Mouse (Mus musculus) heart, embryonic 13.5 days (tissue): Measurements from ENCODE around the gene Dydc2. TPM values are rescaled to one million over a fixed set of nuclear protein-coding genes. Genes with fewer than 3 reads are reported as not detected.
A peak's percentile ranks its signal among the peaks of the same experiment; 100 is the strongest.

ENCODE experiments used
- ATAC-seq: fragments of 200-750 bp; cut with Nextera tagmentation; 2 replicates; pipeline ENCODE4 v1.8.0; 2017; ENCODE audit warnings: moderate TSS enrichment; ENCODE audit not compliant: insufficient number of reproducible peaks, low FRiP score, low TSS enrichment; ENCODE audit errors: extremely low read depth
- H3K27ac ChIP-seq: fragments of 300-500 bp; sonication (generic); replicated peaks from 2 replicates; pipeline ENCODE4 v1.5.1; 2015; ENCODE audit warnings: moderate library complexity, mild to moderate bottlenecking, inconsistent platforms
- H3K27me3 ChIP-seq: fragments of 300-500 bp; sonication (generic); replicated peaks from 2 replicates; pipeline ENCODE4 v1.6.1; 2015; ENCODE audit warnings: mild to moderate bottlenecking, inconsistent platforms
- H3K36me3 ChIP-seq: fragments of 300-500 bp; sonication (generic); 2 replicates; pipeline ENCODE4 v1.6.1; 2015; ENCODE audit warnings: mild to moderate bottlenecking, inconsistent platforms
- H3K4me1 ChIP-seq: fragments of 300-500 bp; sonication (generic); 2 replicates; pipeline ENCODE4 v1.6.1; 2015; ENCODE audit warnings: inconsistent platforms
- H3K4me2 ChIP-seq: fragments of 300-500 bp; sonication (generic); 2 replicates; pipeline ENCODE4 v1.6.1; 2015; ENCODE audit warnings: inconsistent platforms, mild to moderate bottlenecking, moderate library complexity
- H3K4me3 ChIP-seq: fragments of 300-500 bp; sonication (generic); 2 replicates; pipeline ENCODE4 v1.5.1; 2015; ENCODE audit warnings: moderate library complexity, mild to moderate bottlenecking, inconsistent platforms
- H3K9ac ChIP-seq: fragments of 300-500 bp; sonication (generic); 2 replicates; pipeline ENCODE4 v1.6.1; 2015; ENCODE audit warnings: inconsistent platforms, mild to moderate bottlenecking, moderate library complexity
- H3K9me3 ChIP-seq: fragments of 300-500 bp; sonication (generic); 2 replicates; pipeline ENCODE4 v1.6.1; 2016; ENCODE audit warnings: inconsistent platforms
- WGBS: fragments of 180-500 bp; shearing (Covaris S2); methylation state at CpG from one replicate; pipeline ENCODE4 v1.1.7; 2015; ENCODE audit warnings: mixed read lengths; 5-methylcytosine and 5-hydroxymethylcytosine counted together
- polyA plus RNA-seq: library from polyadenylated mRNA; unstranded; fragments of >200 nt; fragmentation: Nextera tagmentation; extraction: Ambion mirVana; gene quantifications from 2 replicates; pipeline ENCODE4 v1.2.1, GENCODE M21; 2015

Gene Dydc2
- polyA plus RNA-seq, 1 experiment from 2014 or later: 0.49 TPM

GRCm38 (mm10) chr14:41013143-41013542 is 55.9 kb downstream of the Dydc2 start:
- Histone ChIP-seq H3K27ac (0 out of 2 replicates have a peak overlapping the region, but pooled peaks have one; percentile 40), H3K4me1 (peaks cover 39% of the 10 kb centered on the region), H3K36me3 (no peaks in the 10 kb centered on the region), H3K9me3 (no peaks in the 10 kb centered on the region), H3K9ac (peak overlapping the region; percentile 90), H3K4me3 (peak overlapping the region; percentile 68), H3K27me3 (peaks cover 8% of the 10 kb centered on the region; the same call in 1 of the 2 replicates), H3K4me2 (peak overlapping the region; percentile 91)
- 15% methylated on average over 9 of the region's 9 CpGs for WGBS
- no peak for ATAC-seq

GRCm38 (mm10) chr14:41011916-41012315 is 57.1 kb downstream of the Dydc2 start:
- 77% methylated on average over 3 of the region's 3 CpGs for WGBS
- no peak overlapping the region for H3K9ac ChIP-seq
- no peak overlapping the region for H3K4me2 ChIP-seq

GRCm38 (mm10) chr14:41008138-41008537 is 60.9 kb downstream of the Dydc2 start:
- no peak overlapping the region for H3K4me3 ChIP-seq
- H3K4me2 ChIP-seq: peak overlapping the region; percentile 22
- H3K9ac ChIP-seq: no peak overlapping the region
- H3K9me3 ChIP-seq: no peaks in the 10 kb centered on the region
- 0 out of 2 replicates have a peak, but pooled peaks have one; percentile 49 for ATAC-seq
- H3K27ac ChIP-seq: peak overlapping the region; percentile 56; the same call in 1 of the 2 replicates
- H3K36me3 ChIP-seq: no peaks in the 10 kb centered on the region
- WGBS: 42% methylated on average over 2 of the region's 2 CpGs
- peaks cover 44% of the 10 kb centered on the region for H3K4me1 ChIP-seq
- H3K27me3 ChIP-seq: 0 out of 2 replicates have a peak, but pooled peaks cover 8% of the 10 kb centered on the region

More at GRCm38 (mm10) chr14:41011916-41012315, 57.1 kb downstream of the Dydc2 start:
- peaks cover 41% of the 10 kb centered on the region for H3K4me1 ChIP-seq
- H3K36me3 ChIP-seq: no peaks in the 10 kb centered on the region
- no peak for ATAC-seq
- H3K27ac ChIP-seq: no peak overlapping the region
- H3K27me3 ChIP-seq: peaks cover 8% of the 10 kb centered on the region; the same call in 1 of the 2 replicates
- no peak overlapping the region for H3K4me3 ChIP-seq
- no peaks in the 10 kb centered on the region for H3K9me3 ChIP-seq

- peak; percentile 29; the same call in 1 of the 2 replicates for ATAC-seq
- H3K4me1 ChIP-seq: peaks cover 39% of the 10 kb centered on the region
- H3K27me3 ChIP-seq: 0 out of 2 replicates have a peak, but pooled peaks cover 8% of the 10 kb centered on the region
- H3K4me3 ChIP-seq: no peak overlapping the region
- 21% methylated on average over 5 of the region's 5 CpGs for WGBS
- H3K27ac ChIP-seq: 0 out of 2 replicates have a peak overlapping the region, but pooled peaks have one; percentile 56
- H3K4me2 ChIP-seq: peak overlapping the region; percentile 22
- no peaks in the 10 kb centered on the region for H3K9me3 ChIP-seq
- 0 out of 2 replicates have a peak overlapping the region, but pooled peaks have one; percentile 13 for H3K9ac ChIP-seq
- no peaks in the 10 kb centered on the region for H3K36me3 ChIP-seq
Measured at GRCm38 (mm10) chr14:41007641-41008040, 61.4 kb downstream of the Dydc2 start.

- Histone ChIP-seq H3K36me3 (peaks cover 4% of the 10 kb centered on the region; the same call in 1 of the 2 replicates), H3K4me3 (no peak overlapping the region), H3K27ac (0 out of 2 replicates have a peak overlapping the region, but pooled peaks have one; percentile 56), H3K9me3 (no peaks in the 10 kb centered on the region), H3K4me1 (peaks cover 38% of the 10 kb centered on the region), H3K9ac (no peak overlapping the region), H3K27me3 (0 out of 2 replicates have a peak, but pooled peaks cover 3% of the 10 kb centered on the region), H3K4me2 (peak overlapping the region; percentile 22; the same call in 1 of the 2 replicates)
- no peak for ATAC-seq
- 33% methylated on average over 3 of the region's 3 CpGs for WGBS
Measured at GRCm38 (mm10) chr14:41006899-41007298, 62.1 kb downstream of the Dydc2 start.

GRCm38 (mm10) chr14:41006263-41006662 is 62.7 kb downstream of the Dydc2 start:
- H3K4me1 ChIP-seq: peaks cover 38% of the 10 kb centered on the region
- H3K27me3 ChIP-seq: no peaks in the 10 kb centered on the region
- no peak for ATAC-seq
- H3K4me3 ChIP-seq: no peak overlapping the region
- H3K9ac ChIP-seq: no peak overlapping the region
- 0 out of 2 replicates have a peak overlapping the region, but pooled peaks have one; percentile 22 for H3K4me2 ChIP-seq
- H3K36me3 ChIP-seq: peaks cover 9% of the 10 kb centered on the region; the same call in 1 of the 2 replicates
- WGBS: 78% methylated on average over 10 of the region's 10 CpGs
- H3K27ac ChIP-seq: no peak overlapping the region
- no peaks in the 10 kb centered on the region for H3K9me3 ChIP-seq

GRCm38 (mm10) chr14:41005716-41006115 is 63.3 kb downstream of the Dydc2 start:
- no peak overlapping the region for H3K27ac ChIP-seq
- no peaks in the 10 kb centered on the region for H3K27me3 ChIP-seq
- no peak for ATAC-seq
- 85% methylated on average over 9 of the region's 9 CpGs for WGBS
- peaks cover 38% of the 10 kb centered on the region for H3K4me1 ChIP-seq
- H3K36me3 ChIP-seq: peaks cover 14% of the 10 kb centered on the region; the same call in 1 of the 2 replicates
- H3K4me2 ChIP-seq: no peak overlapping the region
- no peak overlapping the region for H3K4me3 ChIP-seq
- H3K9ac ChIP-seq: no peak overlapping the region
- no peaks in the 10 kb centered on the region for H3K9me3 ChIP-seq

- H3K4me3 ChIP-seq: peak overlapping the region; percentile 34
- no peaks in the 10 kb centered on the region for H3K27me3 ChIP-seq
- no peaks in the 10 kb centered on the region for H3K9me3 ChIP-seq
- ATAC-seq: no peak
- H3K9ac ChIP-seq: peak overlapping the region; percentile 64
- peaks cover 23% of the 10 kb centered on the region; the same call in 1 of the 2 replicates for H3K36me3 ChIP-seq
- H3K4me2 ChIP-seq: peak overlapping the region; percentile 63
- peaks cover 38% of the 10 kb centered on the region for H3K4me1 ChIP-seq
- H3K27ac ChIP-seq: peak overlapping the region; percentile 38
- 27% methylated on average over 22 of the region's 22 CpGs for WGBS
Measured at GRCm38 (mm10) chr14:41004201-41005141, 64.5 kb downstream of the Dydc2 start.

- WGBS: 88% methylated on average over 5 of the region's 5 CpGs
- Histone ChIP-seq H3K9me3 (no peaks in the 10 kb centered on the region), H3K9ac (no peak overlapping the region), H3K36me3 (peaks cover 43% of the 10 kb centered on the region), H3K4me2 (no peak overlapping the region), H3K27ac (no peak overlapping the region), H3K4me3 (no peak overlapping the region), H3K27me3 (no peaks in the 10 kb centered on the region), H3K4me1 (peaks cover 18% of the 10 kb centered on the region)
- no peak for ATAC-seq
Measured at GRCm38 (mm10) chr14:41001576-41001975, 67.4 kb downstream of the Dydc2 start.

GRCm38 (mm10) chr14:41000801-41001200 is 68.2 kb downstream of the Dydc2 start:
- Histone ChIP-seq H3K4me1 (peaks cover 13% of the 10 kb centered on the region), H3K9ac (no peak overlapping the region), H3K4me2 (no peak overlapping the region), H3K36me3 (peaks cover 43% of the 10 kb centered on the region), H3K9me3 (no peaks in the 10 kb centered on the region), H3K27ac (no peak overlapping the region), H3K27me3 (no peaks in the 10 kb centered on the region), H3K4me3 (no peak overlapping the region)
- 73% methylated on average over 4 of the region's 4 CpGs for WGBS
- ATAC-seq: no peak

- WGBS: 76% methylated on average over 7 of the region's 7 CpGs
- Histone ChIP-seq H3K36me3 (peaks cover 43% of the 10 kb centered on the region), H3K27ac (no peak overlapping the region), H3K9ac (no peak overlapping the region), H3K9me3 (no peaks in the 10 kb centered on the region), H3K4me1 (peaks cover 13% of the 10 kb centered on the region), H3K4me2 (no peak overlapping the region), H3K4me3 (no peak overlapping the region), H3K27me3 (no peaks in the 10 kb centered on the region)
- no peak for ATAC-seq
Measured at GRCm38 (mm10) chr14:40999904-41000645, 68.9 kb downstream of the Dydc2 start.
